Mouse (Mus musculus) gastrocnemius, adult 8-10 months (tissue): Measurements from ENCODE around the gene Ccdc120. TPM values are rescaled to one million over a fixed set of nuclear protein-coding genes. Genes with fewer than 3 reads are reported as not detected.
"Not testable (repeated sequence)": the region's sequence is repeated elsewhere in the genome, so short reads cannot be mapped to it uniquely, and the experiment has no call there.

Experiments used
- DNase-seq, 2 experiments: peaks; one replicate each; pipeline ENCODE4 v3.0.0; 2022; ENCODE audit warnings: low spot score in 2 of 2
- total RNA-seq, 4 experiments: library from RNA; stranded (reverse); gene quantifications; 2 replicates each; pipeline ENCODE4 v1.2.4; 2022

Gene Ccdc120
- total RNA-seq, 4 experiments from 2014 or later: 0.34 to 1.1 (median 0.86) TPM; not detected in 1

GRCm38 (mm10) chrX:7762137-7762920 is 11.6 kb upstream of the Ccdc120 start, which contains the start of gene Tfe3:
Tfe3 (plus strand) TSS chrX:7762560.
- peak; percentile 84 to 92 for DNase-seq

DNA sequence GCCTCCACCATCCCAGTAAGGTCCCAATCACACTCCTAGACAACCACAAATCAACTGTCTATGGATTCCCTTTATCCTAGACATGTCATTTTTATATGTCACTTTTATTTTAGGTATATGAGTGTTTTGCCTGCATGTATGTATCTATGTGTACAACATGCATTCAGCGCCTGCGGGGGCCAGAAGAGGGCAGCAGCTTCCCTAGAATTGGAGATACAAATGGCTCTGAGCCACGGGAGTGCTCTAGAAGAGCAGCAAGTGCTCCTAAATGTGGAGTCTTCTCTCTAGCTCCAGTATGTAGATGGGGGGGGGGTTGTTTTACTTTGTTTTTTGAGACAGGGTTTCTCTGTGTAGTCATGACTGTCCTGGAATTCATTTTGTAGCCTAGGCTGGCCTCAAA is 2.9 kb upstream of the Ccdc120 start:
- DNase-seq: not testable (repeated sequence)

GRCm38 (mm10) chrX:7745429-7745828 is 5.3 kb downstream of the Ccdc120 start:
- DNase-seq: no peak

DNA sequence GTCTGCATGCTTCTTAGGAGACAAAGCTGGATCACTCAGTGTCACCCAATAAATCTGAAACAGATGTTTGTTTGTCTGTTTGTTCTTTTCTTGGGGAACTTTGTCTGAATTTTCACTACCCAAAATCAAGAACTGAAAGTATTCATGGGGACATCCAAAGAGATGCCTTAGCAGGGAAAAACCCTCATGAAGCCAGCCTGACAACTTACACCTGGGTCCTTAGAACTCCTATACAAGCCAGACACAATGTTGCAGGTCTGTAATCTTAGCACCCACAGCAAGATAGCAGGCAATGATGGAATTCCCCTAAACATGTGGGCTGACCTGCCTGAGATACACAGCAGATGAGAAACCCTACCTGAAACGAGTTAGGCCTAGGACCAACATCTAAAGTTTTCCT is 5.8 kb downstream of the Ccdc120 start:
- DNase-seq: no peak

DNA sequence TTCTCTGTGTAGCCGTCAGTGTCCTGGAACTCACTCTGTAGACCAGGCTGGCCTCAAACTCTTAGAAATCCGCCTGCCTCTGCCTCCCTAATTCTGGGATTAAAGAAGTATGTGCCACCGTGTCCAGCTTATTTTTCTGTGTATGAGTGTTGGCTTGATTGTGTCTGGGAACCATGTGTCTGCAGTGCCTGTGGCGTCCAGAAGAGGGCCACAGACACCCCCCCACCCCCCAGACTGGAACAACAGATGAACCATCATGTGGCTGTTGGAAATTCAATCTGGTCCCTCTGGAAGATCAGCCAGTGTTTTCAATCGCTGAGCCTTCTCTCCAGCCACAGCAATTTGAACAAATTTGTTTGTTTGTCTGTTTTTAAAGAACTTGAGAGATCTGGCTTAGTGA is 7.2 kb downstream of the Ccdc120 start:
- DNase-seq: no peak

DNA sequence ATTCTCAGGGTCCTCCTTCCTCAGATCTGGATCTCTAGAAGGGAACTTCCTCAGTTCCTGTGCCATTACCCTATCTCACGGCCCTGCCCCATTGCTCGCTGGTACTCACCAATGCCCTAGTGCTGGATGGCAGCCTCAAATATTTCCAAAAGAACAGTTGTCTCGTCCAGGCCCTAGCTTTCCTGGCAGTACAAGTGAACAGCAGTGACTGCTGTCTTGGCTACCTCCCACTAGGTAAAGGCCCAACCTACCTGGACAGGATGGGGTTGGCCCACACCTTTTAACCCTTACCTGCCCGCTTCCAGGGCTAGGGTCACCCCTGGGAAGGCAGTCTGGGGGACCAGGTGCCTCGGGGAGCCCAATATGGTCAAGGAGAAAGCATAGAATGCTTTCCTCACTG is 9.6 kb downstream of the Ccdc120 start:
- no peak for DNase-seq

- DNase-seq: no peak
Observed at GRCm38 (mm10) chrX:7740082-7740819, 10.5 kb downstream of the Ccdc120 start.

DNA sequence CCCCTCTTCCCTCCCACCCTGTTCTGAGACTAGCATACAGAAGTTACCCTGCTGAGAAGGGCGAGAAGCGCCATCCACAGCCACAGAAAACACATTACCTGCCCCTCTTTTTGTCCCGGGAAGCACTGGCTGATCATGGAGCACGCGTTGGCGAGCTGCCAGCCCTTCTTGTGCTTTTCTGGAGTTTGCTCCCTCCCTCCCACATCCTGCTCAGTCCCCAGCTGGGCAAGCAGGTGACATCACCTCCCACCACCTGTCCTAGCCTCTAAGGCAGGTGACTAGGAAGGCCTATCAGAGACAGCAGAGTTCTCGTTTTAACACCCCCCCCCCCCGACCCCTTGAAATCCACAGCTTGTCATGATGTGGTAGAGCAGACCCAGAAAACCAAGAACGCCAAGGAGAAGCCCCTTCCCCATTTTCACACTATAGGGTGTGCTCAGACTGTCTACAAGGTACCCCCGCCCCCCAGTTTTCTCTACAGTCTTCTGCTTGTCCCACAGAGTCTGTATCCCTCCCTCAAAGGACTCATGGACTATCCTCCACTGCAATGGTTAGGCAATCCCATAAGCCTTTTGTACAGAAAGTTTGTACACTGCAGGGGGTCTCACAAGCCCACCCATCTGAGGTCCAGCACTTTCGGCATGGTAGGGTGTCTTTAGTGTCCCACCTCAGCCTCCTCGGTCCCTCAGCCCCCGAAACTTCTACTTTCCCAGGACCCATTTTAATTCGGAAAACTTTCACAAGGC is 11.2 kb downstream of the Ccdc120 start:
- DNase-seq: no peak

GRCm38 (mm10) chrX:7733571-7734156 is 17.0 kb downstream of the Ccdc120 start:
- DNase-seq: peak; percentile 22 to 64

- DNase-seq: no peak
Observed at GRCm38 (mm10) chrX:7728922-7729265, 21.8 kb downstream of the Ccdc120 start.

DNA sequence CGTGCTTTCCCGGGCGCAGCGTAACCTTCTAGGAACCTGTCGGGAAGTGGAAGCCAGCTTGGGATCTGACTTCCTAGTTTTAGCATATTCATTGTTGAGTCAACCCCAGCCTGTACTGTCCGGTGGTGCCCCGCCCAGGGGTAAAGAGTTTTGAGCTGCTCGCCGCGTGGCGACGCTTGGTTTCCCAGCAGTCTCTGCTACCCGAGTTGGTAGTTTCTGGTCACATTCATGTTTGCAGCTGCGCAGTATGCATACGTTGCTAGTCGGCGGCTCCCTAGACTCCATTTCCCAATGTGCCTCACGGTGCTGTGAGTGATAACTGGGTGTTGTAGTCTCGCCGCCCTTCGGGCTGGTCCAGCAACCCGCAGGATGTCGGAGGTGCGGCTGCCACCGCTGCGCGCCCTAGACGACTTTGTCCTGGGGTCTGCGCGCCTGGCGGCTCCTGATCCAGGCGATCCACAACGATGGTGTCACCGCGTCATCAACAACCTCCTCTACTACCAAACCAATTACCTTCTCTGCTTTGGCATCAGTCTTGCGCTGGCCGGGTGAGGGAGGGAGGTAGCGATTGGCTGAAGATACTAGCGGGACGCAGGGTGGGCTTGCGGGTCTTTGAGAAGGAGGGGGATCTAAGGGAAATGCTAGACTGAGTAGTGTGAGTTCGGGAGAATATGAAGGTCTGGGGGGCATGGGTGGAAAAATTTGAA is 22.3 kb downstream of the Ccdc120 start, which contains the start of gene Praf2:
Gene Praf2, plus strand, starts transcription at position 225 of the 707 bp plus-strand sequence.
- peak; percentile 57 to 66 for DNase-seq

DNA sequence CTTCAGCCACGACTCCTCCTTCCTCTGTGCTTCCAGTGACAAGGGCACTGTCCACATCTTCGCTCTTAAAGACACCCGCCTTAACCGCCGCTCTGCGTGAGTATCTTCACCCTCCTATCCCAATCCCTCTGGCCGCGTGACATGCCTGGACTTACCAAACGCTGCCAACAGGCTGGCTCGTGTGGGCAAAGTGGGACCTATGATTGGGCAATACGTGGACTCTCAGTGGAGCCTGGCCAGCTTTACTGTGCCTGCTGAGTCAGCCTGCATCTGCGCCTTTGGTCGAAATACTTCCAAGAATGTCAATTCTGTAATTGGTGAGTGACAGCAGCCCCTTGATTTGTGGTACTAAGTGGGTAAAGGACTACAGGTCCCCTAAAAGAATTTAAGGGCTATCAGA is 23.5 kb downstream of the Ccdc120 start:
- DNase-seq: no peak

- no peak for DNase-seq
Observed at GRCm38 (mm10) chrX:7725841-7726240, 24.9 kb downstream of the Ccdc120 start.

GRCm38 (mm10) chrX:7724135-7724534 is 26.6 kb downstream of the Ccdc120 start:
- no peak for DNase-seq

DNA sequence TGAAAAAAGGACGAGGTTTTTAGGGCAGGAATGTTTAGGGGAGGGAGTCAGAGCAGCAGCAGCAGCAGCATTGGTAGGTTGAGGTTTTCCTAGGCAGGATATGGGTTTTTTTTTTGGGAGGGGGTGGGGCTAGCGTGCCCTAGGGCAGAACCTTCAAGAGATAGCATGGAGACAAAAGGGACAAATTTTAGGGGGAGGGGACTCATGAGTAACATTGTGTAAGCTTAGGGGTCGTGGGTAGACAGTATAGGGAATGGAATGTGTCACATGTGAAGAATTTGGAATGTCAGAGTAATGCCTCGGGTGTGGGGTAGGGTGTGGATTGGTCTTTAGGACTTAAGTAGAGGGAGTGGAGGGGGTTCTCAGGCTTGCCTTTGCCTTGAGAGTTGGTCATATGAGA is 28.0 kb downstream of the Ccdc120 start:
- no peak for DNase-seq

GRCm38 (mm10) chrX:7722282-7722611 is 28.5 kb downstream of the Ccdc120 start:
- no peak for DNase-seq

DNA sequence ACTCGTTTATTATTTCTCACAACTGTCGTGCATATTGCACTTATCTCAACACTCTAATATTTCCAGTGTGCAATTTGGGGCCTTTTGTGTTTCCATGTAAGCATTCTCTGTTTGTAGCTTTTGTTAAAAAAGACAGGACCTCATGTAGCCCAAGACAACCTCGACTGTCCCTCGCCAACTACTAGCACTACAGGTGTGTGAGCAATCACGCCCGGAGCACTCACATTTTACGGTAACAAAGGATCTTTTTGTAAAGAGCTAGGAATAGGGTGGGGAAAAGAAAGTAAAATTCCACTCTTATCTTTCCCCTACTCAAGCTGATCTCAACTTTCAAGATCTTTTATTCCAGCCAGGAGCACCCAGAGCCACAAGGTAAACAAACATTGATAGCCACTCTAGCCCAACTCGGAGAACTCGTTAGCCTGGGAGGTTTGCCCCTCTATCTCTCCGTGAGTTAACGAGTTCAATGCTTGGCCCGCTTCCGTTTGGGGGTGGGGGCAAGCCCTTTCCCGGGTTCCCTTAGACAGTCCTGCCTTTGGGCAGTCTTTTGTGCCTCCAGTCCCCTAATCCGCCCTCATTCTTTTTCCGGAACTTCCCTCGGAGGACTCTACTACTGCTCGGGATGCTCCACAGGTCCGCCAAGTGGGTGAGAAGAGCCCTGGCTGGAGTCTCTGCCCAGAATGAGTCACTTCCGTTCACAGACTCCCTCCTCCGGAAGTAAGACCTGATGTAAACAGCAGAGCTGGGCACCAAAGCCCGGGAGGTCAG is 29.0 kb downstream of the Ccdc120 start, which contains the start of gene Gm45208:
Gene Gm45208, plus strand, starts transcription at position 732 of the 768 bp plus-strand sequence.
- DNase-seq: peak; percentile 58 to 64

DNA sequence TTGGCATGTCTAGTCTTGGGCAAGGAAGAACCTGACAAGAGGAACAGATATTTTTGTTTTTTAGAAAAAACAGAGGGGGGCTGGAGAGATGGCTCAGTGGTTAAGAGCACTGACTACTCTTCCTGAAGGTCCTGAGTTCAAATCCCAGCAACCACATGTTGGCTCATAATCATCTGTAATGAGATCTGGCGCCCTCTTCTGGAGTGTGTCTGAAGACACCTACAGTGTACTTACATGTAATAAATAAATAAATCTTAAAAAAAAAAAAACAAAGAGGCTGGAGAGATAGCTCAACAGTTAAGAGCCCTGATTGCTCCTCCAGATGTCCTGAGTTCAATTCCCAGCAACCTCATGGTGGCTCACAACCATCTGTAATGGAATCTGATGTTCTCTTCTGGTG is 34.6 kb downstream of the Ccdc120 start:
- DNase-seq: not testable (repeated sequence)

DNA sequence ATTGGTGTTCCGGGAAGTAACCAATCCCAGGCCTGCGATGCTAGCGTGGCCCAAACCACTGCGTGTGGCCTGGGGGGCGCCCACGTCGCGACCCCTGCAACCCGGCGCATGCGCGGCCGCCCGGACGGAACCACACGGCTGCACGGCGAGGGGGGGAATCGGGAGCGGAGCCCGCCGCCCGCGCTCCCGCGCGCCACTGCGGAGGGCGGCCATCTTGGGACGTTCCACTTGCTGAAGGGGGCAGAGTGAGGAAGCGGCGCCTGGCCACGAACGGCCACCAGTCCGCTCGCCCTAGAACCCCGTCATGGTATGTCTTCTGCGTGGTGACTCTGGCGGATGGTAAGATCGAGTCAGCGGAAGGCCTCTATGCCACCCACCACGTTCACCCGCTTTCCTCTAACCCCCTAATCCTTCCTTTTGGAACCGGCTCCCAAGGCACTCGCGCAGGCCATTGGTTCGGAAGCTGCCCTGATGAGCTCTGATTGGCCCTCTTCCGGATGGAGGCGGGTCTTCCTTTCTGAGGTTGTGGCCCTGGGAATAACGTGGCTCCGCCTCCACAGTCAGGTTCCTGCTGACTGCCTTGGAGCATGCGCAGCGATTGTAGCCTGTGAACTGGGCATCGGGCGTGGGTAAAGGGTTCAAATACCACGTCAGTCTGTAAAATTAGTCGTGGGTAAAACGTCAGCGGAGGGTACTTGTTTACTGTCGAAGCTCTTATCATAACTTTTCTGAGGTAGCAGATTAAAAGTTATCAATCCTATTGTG is 36.4 kb downstream of the Ccdc120 start, which contains the start of gene Wdr45:
Gene Wdr45, plus strand, starts transcription at position 199 of the 765 bp plus-strand sequence.
- DNase-seq: peak; percentile 89 to 95
